Mouse (Mus musculus): ENCODE measurements around the gene Dlgap5.
"Not testable (repeated sequence)": the region's sequence is repeated elsewhere in the genome, so short reads cannot be mapped to it uniquely, and the experiment has no call there.

Gene Dlgap5

DNA sequence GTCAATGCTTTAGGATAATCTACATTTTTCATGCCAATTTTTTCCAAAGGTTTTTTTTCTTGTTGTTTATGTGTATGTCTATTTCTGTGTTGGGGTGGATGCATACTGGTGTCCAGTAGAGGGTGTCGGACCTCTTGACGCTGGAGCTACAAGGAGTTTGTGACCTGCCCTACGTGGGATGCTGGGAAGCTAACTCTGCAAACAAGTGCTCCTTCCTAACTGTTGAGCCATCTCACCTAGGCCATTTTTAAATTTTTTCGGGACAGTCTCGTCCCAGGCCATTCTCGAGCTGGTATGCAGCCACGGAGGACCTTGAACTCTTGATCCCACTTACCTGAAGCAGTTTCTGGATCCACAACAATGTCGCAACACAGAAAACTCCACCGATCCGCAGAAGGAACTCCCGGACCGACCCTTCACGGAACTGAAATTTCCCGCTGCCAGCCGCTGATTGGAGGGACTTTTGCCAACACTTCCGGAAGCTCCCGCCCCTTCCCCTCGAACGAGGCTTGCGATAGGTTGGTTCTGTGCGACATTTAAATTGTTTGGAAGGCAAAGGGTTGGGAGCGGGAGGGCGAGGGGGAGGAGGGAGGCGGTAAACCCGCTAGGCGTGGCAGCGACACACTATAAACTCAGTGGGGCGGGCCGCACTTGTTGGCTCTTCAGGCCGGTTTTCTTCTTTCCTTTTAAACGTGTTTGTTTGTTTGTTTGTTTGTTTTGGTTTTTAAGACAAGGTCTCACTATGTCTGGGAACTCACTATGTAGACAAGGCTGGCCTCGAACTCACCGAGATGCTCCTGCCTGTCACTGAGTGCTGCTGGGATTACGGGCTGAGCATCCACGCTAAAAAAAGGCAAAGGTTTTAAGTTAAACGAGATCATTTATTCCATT, at the start of gene Dlgap5:
Gene Dlgap5, minus strand, starts transcription at position 633 of the 891 bp plus-strand sequence.
- peak; percentile 93 to 94 for DNase-seq

DNA sequence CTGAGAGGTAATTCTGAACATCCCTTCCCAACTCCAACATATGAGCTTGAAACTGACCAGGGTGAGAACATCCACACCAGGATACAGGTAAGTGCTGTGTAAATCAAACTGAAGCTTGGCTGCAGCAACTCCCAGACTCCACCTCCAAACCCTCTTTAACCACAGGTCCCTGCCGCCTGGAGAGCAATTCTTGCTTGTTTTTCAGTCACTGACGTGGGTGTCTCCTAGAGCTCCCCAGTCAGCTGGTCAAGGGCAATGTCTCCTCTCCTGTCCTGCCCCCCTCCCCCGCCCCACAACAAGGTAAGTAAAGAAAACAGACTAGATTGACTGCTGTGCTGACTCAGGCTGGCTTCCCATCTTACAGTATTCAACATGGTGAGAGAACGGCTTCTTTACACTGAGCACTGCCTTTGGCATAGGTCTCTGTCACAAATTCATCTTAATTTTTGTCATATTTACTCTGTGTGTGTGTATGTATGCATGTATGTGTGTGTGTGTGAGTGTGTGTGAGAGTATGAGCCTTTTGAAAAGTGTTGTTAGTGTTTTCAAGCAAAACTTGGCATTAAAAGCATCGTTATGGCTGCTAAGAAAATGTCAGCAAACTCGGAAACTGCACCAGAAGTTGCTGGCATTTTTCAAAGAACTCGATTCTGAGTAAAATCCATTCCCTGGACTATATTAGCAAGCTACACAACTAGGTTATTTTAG, 47.4 kb upstream of the Dlgap5 start:
- no peak for DNase-seq

- DNase-seq: no peak
Measured at GRCm38 (mm10) chr14:47464426-47464825, 46.2 kb upstream of the Dlgap5 start.

- DNase-seq: no peak
Measured at GRCm38 (mm10) chr14:47462877-47463460, 44.8 kb upstream of the Dlgap5 start.

DNA sequence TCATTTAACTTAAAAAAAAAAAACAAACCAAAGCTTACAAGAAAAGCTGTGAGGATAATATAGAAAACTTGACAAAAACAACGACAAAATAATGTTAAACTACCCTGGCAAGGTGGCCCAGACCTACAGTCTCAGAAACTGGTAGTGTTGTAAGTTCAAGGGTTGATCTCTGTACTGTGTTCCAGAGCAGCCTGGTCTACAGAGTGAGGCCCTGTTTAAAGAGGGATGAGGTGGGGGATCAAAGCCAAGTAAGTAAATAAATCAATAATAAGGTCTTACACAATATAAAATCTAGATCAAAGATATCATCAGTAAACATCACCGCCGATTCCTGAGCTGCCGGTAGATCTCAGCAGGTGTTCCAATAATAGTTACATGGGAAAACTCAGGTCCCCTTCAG, 44.2 kb upstream of the Dlgap5 start:
- no peak for DNase-seq

- DNase-seq: no peak
Measured at GRCm38 (mm10) chr14:47461997-47462396, 43.8 kb upstream of the Dlgap5 start.

DNA sequence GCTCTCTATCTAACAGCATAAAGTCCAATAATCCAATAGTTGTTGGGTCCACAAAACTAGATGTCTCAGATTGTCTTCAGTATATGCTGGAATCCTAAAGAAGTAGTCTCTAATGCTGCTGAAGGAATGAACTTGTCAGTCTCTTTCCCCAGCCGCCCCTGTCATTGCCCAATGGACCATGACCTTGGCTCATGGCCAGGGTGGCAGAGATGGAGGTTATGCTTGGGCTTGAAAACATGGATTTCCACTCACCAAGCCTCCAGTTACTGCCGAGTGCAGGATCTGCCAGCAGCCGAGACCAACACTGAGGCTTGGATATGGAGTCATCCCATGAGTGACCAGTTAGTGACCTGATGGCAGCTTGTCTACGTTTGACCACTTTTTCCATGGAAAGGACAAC, 41.3 kb upstream of the Dlgap5 start:
- DNase-seq: peak in 1 of 2 experiments; percentile 61

DNA sequence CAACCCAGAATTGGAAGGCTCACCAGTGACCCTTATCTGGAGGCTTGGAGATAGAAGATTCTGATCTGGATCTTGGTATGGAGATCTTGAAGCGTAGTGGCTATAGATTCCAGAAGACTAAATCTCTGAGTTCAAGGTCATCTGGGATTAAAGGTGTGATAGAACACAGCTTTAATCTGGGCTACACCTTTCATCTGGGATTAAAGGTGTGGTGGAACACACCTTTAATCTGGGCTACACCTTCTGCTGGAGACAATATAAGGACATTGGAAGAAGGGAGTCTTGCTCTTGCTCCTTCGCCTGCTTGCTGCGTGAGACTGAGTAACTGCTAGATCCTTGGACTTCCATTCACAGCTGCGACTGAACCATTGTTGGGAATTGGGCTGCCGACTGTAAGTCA, 31.9 kb upstream of the Dlgap5 start, which contains the start of gene Fbxo34:
Gene Fbxo34, plus strand, starts transcription at position 301 of the 400 bp plus-strand sequence.
- DNase-seq: not testable (repeated sequence)

GRCm38 (mm10) chr14:47445331-47446095, 27.3 kb upstream of the Dlgap5 start:
- no peak for DNase-seq

DNA sequence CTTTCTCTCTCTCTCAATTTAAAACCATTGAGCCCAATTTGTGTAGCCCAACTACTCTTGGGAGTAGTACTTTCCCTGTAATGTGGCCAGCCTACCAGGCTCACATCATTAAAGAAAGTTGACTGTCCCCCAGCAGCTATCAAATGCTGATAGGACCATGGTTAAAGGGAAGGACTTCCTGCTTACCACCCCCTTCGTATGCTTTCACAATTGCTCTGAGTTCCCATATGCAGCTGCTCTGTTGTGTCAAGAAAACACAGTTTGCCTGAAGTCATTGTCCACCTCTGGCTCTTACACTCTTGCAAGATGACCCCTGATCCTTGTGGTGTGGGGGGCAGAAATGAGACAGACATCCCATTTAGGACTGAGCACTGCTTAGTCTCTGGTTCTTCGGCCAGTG, 26.7 kb upstream of the Dlgap5 start:
- DNase-seq: no peak

DNA sequence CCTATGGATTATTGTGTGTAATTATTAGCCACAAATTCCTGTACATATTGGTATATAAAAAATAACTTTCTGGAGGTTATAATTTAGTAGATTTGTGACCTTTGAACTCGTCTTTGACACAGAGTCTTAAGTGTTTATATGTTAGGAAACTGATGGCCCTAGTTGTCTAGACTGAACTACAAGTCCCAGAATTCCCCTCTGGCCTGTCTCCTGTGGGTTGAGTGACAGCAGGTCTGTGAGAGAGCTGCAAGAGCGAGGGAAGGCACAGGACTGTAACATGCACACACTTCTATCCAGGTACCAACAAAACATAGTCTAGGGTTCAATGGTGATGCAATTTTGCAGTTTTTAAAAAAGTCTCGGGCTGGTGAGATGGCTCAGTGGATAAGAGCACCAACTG, 20.7 kb upstream of the Dlgap5 start:
- no peak for DNase-seq

DNA sequence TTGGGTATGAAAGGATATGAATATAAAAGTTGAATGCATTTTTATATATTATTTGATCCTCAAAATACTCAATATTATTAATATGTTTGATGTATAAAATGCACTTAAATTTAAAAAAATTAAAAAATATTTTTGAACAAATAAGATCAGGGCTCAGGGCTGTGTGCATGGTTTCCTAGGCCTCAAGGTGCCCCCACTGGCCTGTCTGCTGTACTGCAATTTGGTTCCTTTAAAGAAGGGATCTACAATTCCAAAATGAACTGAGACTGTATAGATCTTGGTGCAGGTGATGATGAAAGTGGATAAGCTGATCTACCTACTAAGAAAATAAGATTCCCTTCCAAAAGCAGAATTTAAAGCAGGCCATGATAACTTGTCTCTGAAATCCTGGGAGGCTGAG, 14.8 kb upstream of the Dlgap5 start:
- DNase-seq: peak in 1 of 2 experiments; percentile 10

DNA sequence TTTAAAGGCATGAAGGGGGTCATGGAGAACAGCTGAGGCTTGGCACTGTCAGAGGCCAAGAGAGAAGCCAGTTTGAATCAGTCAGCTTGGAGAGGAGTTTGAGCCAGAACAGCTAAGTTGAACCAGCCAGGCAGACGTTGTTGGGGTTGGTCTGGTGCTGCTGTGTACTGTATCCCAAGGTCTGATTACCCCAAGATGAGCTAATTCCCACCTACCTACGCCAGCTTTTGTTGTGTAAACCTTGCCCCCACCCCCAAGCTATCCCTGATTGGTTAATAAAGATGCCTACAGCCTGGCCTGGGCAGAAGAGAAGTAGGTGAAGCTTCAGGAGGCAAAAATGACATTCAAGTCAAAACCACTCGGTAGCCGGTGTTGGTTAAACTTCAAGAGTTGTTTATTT, 4.3 kb upstream of the Dlgap5 start:
- no peak for DNase-seq

GRCm38 (mm10) chr14:47421606-47422005, 3.4 kb upstream of the Dlgap5 start:
- no peak for DNase-seq

GRCm38 (mm10) chr14:47419723-47420276, 1.6 kb upstream of the Dlgap5 start:
- no peak for DNase-seq

DNA sequence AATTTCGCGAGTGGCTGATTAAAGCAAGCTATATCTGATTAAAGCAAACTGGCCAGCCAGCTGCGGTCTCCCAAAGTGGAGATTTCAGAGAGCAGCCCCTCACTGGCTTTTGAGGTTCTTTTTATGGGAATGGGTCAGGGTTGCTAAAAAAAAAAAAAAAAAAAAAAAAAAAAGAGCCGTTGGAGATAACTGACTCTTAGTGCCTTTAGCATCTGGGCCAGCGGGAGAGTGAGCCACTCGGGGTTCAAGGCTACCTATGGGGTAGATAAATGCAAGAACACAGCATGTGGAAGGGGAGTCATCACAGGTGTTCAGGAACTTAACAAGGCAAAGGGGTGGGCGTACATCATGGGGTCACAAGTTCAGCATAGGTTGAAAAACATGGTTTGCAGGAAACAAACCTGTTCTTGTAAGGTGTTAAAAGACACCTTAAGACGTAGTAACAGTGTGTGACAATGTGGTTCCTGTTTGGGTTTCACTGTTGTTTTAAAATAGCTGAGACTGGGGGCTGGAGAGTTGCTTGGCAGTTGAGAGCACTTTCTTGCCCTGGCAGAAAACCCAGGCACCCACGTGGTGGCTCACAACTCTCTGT, 923 bp upstream of the Dlgap5 start:
- DNase-seq: no peak

- DNase-seq: no peak
Measured at GRCm38 (mm10) chr14:47418666-47418991, 422 bp upstream of the Dlgap5 start.

DNA sequence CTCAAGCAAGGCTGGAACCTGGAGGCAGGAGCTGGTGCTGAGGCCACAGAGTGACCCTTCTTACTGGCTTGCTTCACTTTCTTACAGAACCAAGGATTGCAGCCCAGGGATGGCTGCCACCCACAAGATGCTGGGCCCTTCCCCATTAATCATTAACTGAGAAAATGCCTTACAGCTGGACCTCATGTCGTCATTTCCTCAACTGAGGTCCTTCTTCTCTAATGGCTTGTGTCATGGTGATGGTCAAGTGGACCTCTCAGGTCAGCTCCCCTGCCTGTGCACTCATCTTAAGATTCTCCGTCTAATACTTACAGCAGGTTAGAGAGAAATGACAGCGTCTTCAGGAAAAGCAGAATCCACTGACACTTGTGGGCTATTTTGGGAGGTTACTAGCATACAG, 861 bp downstream of the Dlgap5 start:
- no peak for DNase-seq

- DNase-seq: no peak
Measured at GRCm38 (mm10) chr14:47406000-47406399, 12.2 kb downstream of the Dlgap5 start.

- DNase-seq: no peak
Measured at GRCm38 (mm10) chr14:47402735-47403134, 15.5 kb downstream of the Dlgap5 start.

- DNase-seq: peak; percentile 63 to 70
Measured at GRCm38 (mm10) chr14:47396165-47396652, 22.0 kb downstream of the Dlgap5 start.

DNA sequence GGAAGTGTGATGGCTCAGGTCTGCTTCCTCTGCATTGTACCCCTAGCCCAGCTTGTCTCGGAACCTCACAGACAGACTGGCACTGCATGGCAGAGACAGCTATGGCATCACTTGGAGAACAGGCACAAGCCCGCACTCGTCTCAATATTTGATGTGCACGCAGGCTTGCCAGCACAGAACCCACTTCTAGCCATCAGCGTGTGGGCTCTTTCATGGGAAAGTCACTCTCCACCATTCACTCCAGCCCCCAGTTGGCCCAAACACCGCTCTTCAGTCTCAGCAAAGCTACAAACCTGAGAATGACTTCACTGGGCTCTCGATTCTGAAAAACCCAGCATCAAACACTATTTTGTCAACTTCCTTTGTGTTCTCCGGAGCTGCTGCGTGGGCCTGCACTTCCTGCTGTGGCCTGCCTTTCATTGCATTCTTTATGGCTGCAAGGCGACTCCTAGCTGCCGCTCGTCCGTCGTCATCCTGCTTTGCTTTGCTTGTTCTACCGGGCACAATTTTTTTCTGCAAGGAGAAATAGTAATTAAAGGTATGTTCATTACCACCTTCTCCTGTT, 22.7 kb downstream of the Dlgap5 start:
- DNase-seq: no peak
